Mouse (Mus musculus) stomach, postnatal 0 days (tissue): ENCODE data around the gene Bcl11a.

Experiments
- CTCF ChIP-seq: IDR thresholded peaks from 2 replicates; pipeline ENCODE4 v1.5.1; 2016; ENCODE audit warnings: antibody characterized with exemption, low read depth, mild to moderate bottlenecking, moderate library complexity
- EP300 ChIP-seq: optimal IDR thresholded peaks from 2 replicates; pipeline ENCODE3; 2016; ENCODE audit warnings: antibody characterized with exemption

GRCm38 (mm10) chr11:24097026-24097425 lies 19.2 kb downstream of the Bcl11a start:
- TF ChIP-seq CTCF (no peak), EP300 (no peak)
